Mouse (Mus musculus): ENCODE results near the gene Ap5b1. TPM values are rescaled to one million over a fixed set of nuclear protein-coding genes. Genes with fewer than 3 reads are reported as not detected.

The Ap5b1 gene
- polyA plus RNA-seq, 1 experiment, result 5.1 TPM

GRCm38 (mm10) chr19:5580776-5581175 is 13.0 kb downstream of the Ap5b1 start:
- WGBS, result 82% methylated on average over 6 of the region's 6 CpGs
- Histone ChIP-seq H3K4me1 (ENCODE audit: control insufficient read depth, insufficient read depth, low read length) (no peaks in the 10 kb centered on the region), H3K27me3 (ENCODE audit: control insufficient read depth, insufficient read depth, low read length) (no peaks in the 10 kb centered on the region), H3K27ac (ENCODE audit: insufficient read depth, low read length) (no peak overlapping the region), H3K4me3 (replicated peaks; ENCODE audit: insufficient read depth, low read depth, low read length) (no peak overlapping the region)
- no peak for DNase-seq
- TF ChIP-seq POLR2A (IDR thresholded peaks at IDR 0.05; ENCODE audit: borderline replicate concordance, insufficient read depth, low read length) (no peak), CTCF (IDR thresholded peaks at IDR 0.05; ENCODE audit: borderline replicate concordance, insufficient read depth, low read depth, low read length) (no peak)

GRCm38 (mm10) chr19:5581995-5582394 is 14.2 kb downstream of the Ap5b1 start:
- no peak for DNase-seq
- Histone ChIP-seq H3K27me3 (ENCODE audit: control insufficient read depth, insufficient read depth, low read length) (no peaks in the 10 kb centered on the region), H3K27ac (ENCODE audit: insufficient read depth, low read length) (no peak overlapping the region), H3K4me3 (replicated peaks; ENCODE audit: insufficient read depth, low read depth, low read length) (no peak overlapping the region), H3K4me1 (ENCODE audit: control insufficient read depth, insufficient read depth, low read length) (no peaks in the 10 kb centered on the region)
- 84% methylated on average over 2 of the region's 2 CpGs for WGBS
- no peak for TF ChIP-seq CTCF (IDR thresholded peaks at IDR 0.05; ENCODE audit: borderline replicate concordance, insufficient read depth, low read depth, low read length)
- no peak for TF ChIP-seq POLR2A (IDR thresholded peaks at IDR 0.05; ENCODE audit: borderline replicate concordance, insufficient read depth, low read length)

- DNase-seq, result no peak
- no peaks in the 10 kb centered on the region for H3K27me3 ChIP-seq (ENCODE audit: control insufficient read depth, insufficient read depth, low read length)
- 66% methylated on average over 9 of the region's 9 CpGs for WGBS
- no peaks in the 10 kb centered on the region for H3K4me1 ChIP-seq (ENCODE audit: control insufficient read depth, insufficient read depth, low read length)
- H3K4me3 ChIP-seq (replicated peaks; ENCODE audit: insufficient read depth, low read depth, low read length), result no peak overlapping the region
- TF ChIP-seq CTCF (IDR thresholded peaks at IDR 0.05; ENCODE audit: borderline replicate concordance, insufficient read depth, low read depth, low read length) (no peak), POLR2A (IDR thresholded peaks at IDR 0.05; ENCODE audit: borderline replicate concordance, insufficient read depth, low read length) (no peak)
- no peak overlapping the region for H3K27ac ChIP-seq (ENCODE audit: insufficient read depth, low read length)
Measured at GRCm38 (mm10) chr19:5589159-5589558, 21.3 kb downstream of the Ap5b1 start.

GRCm38 (mm10) chr19:5591888-5592287 is 24.1 kb downstream of the Ap5b1 start:
- 86% methylated on average over 6 of the region's 6 CpGs for WGBS
- TF ChIP-seq CTCF (IDR thresholded peaks at IDR 0.05; ENCODE audit: borderline replicate concordance, insufficient read depth, low read depth, low read length) (no peak), POLR2A (IDR thresholded peaks at IDR 0.05; ENCODE audit: borderline replicate concordance, insufficient read depth, low read length) (no peak)
- H3K27me3 ChIP-seq (ENCODE audit: control insufficient read depth, insufficient read depth, low read length), result no peaks in the 10 kb centered on the region
- no peaks in the 10 kb centered on the region for H3K4me1 ChIP-seq (ENCODE audit: control insufficient read depth, insufficient read depth, low read length)
- H3K4me3 ChIP-seq (replicated peaks; ENCODE audit: insufficient read depth, low read depth, low read length), result no peak overlapping the region
- DNase-seq, result no peak
- no peak overlapping the region for H3K27ac ChIP-seq (ENCODE audit: insufficient read depth, low read length)

- H3K27ac ChIP-seq (ENCODE audit: insufficient read depth, low read length), result no peak overlapping the region
- WGBS, result 82% methylated on average over 4 of the region's 4 CpGs
- H3K4me3 ChIP-seq (replicated peaks; ENCODE audit: insufficient read depth, low read depth, low read length), result no peak overlapping the region
- H3K4me1 ChIP-seq (ENCODE audit: control insufficient read depth, insufficient read depth, low read length), result peaks cover 16% of the 10 kb centered on the region; the same call in 1 of the 2 replicates
- no peak for DNase-seq
- H3K27me3 ChIP-seq (ENCODE audit: control insufficient read depth, insufficient read depth, low read length), result no peaks in the 10 kb centered on the region
- TF ChIP-seq POLR2A (IDR thresholded peaks at IDR 0.05; ENCODE audit: borderline replicate concordance, insufficient read depth, low read length) (no peak), CTCF (IDR thresholded peaks at IDR 0.05; ENCODE audit: borderline replicate concordance, insufficient read depth, low read depth, low read length) (no peak)
Measured at GRCm38 (mm10) chr19:5599224-5599623, 31.4 kb downstream of the Ap5b1 start.

GRCm38 (mm10) chr19:5601752-5602541 is 34.1 kb downstream of the Ap5b1 start, which contains the start of gene Rnaseh2c:
TSS of gene Rnaseh2c (plus strand) at chr19:5601873.
- TF ChIP-seq CTCF (IDR thresholded peaks at IDR 0.05; ENCODE audit: borderline replicate concordance, insufficient read depth, low read depth, low read length) (no peak), POLR2A (IDR thresholded peaks at IDR 0.05; ENCODE audit: borderline replicate concordance, insufficient read depth, low read length) (peak; percentile 49; the same call in 1 of the 2 replicates)
- H3K27ac ChIP-seq (ENCODE audit: insufficient read depth, low read length), result peak within 1 kb of the TSS; percentile 41
- H3K4me1 ChIP-seq (ENCODE audit: control insufficient read depth, insufficient read depth, low read length), result peaks cover 16% of the 10 kb centered on the region; the same call in 1 of the 2 replicates
- H3K4me3 ChIP-seq (replicated peaks; ENCODE audit: insufficient read depth, low read depth, low read length), result peak within 1 kb of the TSS; percentile 67
- no peaks in the 10 kb centered on the region for H3K27me3 ChIP-seq (ENCODE audit: control insufficient read depth, insufficient read depth, low read length)
- under 1% methylated on average over 64 of the region's 64 CpGs for WGBS
- DNase-seq, result peak; percentile 85 to 89

- Histone ChIP-seq H3K4me3 (replicated peaks; ENCODE audit: insufficient read depth, low read depth, low read length) (no peak overlapping the region), H3K27me3 (ENCODE audit: control insufficient read depth, insufficient read depth, low read length) (no peaks in the 10 kb centered on the region), H3K27ac (ENCODE audit: insufficient read depth, low read length) (no peak overlapping the region), H3K4me1 (ENCODE audit: control insufficient read depth, insufficient read depth, low read length) (peaks cover 23% of the 10 kb centered on the region)
- TF ChIP-seq POLR2A (IDR thresholded peaks at IDR 0.05; ENCODE audit: borderline replicate concordance, insufficient read depth, low read length), result no peak
- TF ChIP-seq CTCF (IDR thresholded peaks at IDR 0.05; ENCODE audit: borderline replicate concordance, insufficient read depth, low read depth, low read length), result no peak
- 82% methylated on average over 7 of the region's 7 CpGs for WGBS
- no peak for DNase-seq
Measured at GRCm38 (mm10) chr19:5603664-5604063, 35.8 kb downstream of the Ap5b1 start.

GRCm38 (mm10) chr19:5605126-5605525 is 37.3 kb downstream of the Ap5b1 start:
- 75% methylated on average over 7 of the region's 7 CpGs for WGBS

More at GRCm38 (mm10) chr19:5605126-5605525, 37.3 kb downstream of the Ap5b1 start:
- TF ChIP-seq POLR2A (IDR thresholded peaks at IDR 0.05; ENCODE audit: borderline replicate concordance, insufficient read depth, low read length), result no peak
- no peak for TF ChIP-seq CTCF (IDR thresholded peaks at IDR 0.05; ENCODE audit: borderline replicate concordance, insufficient read depth, low read depth, low read length)
- peaks cover 26% of the 10 kb centered on the region for H3K4me1 ChIP-seq (ENCODE audit: control insufficient read depth, insufficient read depth, low read length)
- no peak for DNase-seq
- H3K4me3 ChIP-seq (replicated peaks; ENCODE audit: insufficient read depth, low read depth, low read length), result no peak overlapping the region
- no peaks in the 10 kb centered on the region for H3K27me3 ChIP-seq (ENCODE audit: control insufficient read depth, insufficient read depth, low read length)
- H3K27ac ChIP-seq (ENCODE audit: insufficient read depth, low read length), result no peak overlapping the region

Data from cerebellum, adult 2 months (tissue).